Mouse (Mus musculus) hindbrain, postnatal 0 days (tissue): ENCODE results near the gene Hoxc9. TPM values are rescaled to one million over a fixed set of nuclear protein-coding genes. Genes with fewer than 3 reads are reported as not detected.

Experiments
- ATAC-seq: fragments of 200-750 bp; cut with Nextera tagmentation; 2 replicates; pipeline ENCODE4 v1.8.0; 2017; ENCODE audit warnings: mild to moderate bottlenecking, moderate TSS enrichment, moderate library complexity
- DNase-seq: peaks from one replicate; pipeline ENCODE4 v3.0.0-alpha.2; 2015; ENCODE audit warnings: low spot score
- H3K27ac ChIP-seq: fragments of 300-500 bp; sonication (generic); 2 replicates; pipeline ENCODE4 v1.5.1; 2014; ENCODE audit warnings: mild to moderate bottlenecking
- H3K27me3 ChIP-seq: fragments of 300-500 bp; sonication (generic); 2 replicates; pipeline ENCODE4 v1.6.1; 2014; ENCODE audit warnings: low read length, mixed read lengths; ENCODE audit not compliant: insufficient read depth
- H3K36me3 ChIP-seq: fragments of 300-500 bp; sonication (generic); 2 replicates; pipeline ENCODE4 v1.6.1; 2014; ENCODE audit warnings: low read length, mixed read lengths; ENCODE audit not compliant: insufficient read depth
- H3K4me1 ChIP-seq: fragments of 300-500 bp; sonication (generic); 2 replicates; pipeline ENCODE4 v1.6.1; 2014; ENCODE audit warnings: antibody characterized with exemption, low read length, mixed read lengths; ENCODE audit not compliant: insufficient read depth
- H3K4me2 ChIP-seq: fragments of 300-500 bp; sonication (generic); 2 replicates; pipeline ENCODE4 v1.6.1; 2014; ENCODE audit warnings: low read depth, mild to moderate bottlenecking, low read length, moderate library complexity, mixed read lengths
- H3K4me3 ChIP-seq: fragments of 300-500 bp; sonication (generic); 2 replicates; pipeline ENCODE4 v1.5.1; 2014; ENCODE audit warnings: low read length
- H3K9ac ChIP-seq: fragments of 300-500 bp; sonication (generic); replicated peaks from 2 replicates; pipeline ENCODE4 v1.6.1; 2014; ENCODE audit warnings: mild to moderate bottlenecking, low read length, moderate library complexity, mixed read lengths
- H3K9me3 ChIP-seq: fragments of 300-500 bp; sonication (generic); 2 replicates; pipeline ENCODE4 v1.6.1; 2016; ENCODE audit warnings: low read length, mixed read lengths
- CTCF ChIP-seq: IDR thresholded peaks from 2 replicates; pipeline ENCODE4 v1.5.1; 2016; ENCODE audit warnings: antibody characterized with exemption, control low read depth, low read depth
- WGBS: fragments of 180-500 bp; shearing (Covaris S2); extraction: QIAGEN DNeasy Blood & Tissue Kit; methylation state at CpG from one replicate; pipeline ENCODE4 v1.1.7; 2014; 5-methylcytosine and 5-hydroxymethylcytosine counted together
- polyA plus RNA-seq: library from polyadenylated mRNA; unstranded; fragments of >200 nt; fragmentation: Nextera tagmentation; extraction: Ambion mirVana; gene quantifications from 2 replicates; pipeline ENCODE4 v1.2.1, GENCODE M21; 2015
- total RNA-seq: library from RNA; depleted of rRNA; stranded (reverse); fragments of >200 nt; gene quantifications from 2 replicates; pipeline ENCODE4 v1.2.3, GENCODE M21; 2014

Gene Hoxc9
- total and polyA plus RNA-seq, 2 experiments from 2014 or later = not detected

DNA sequence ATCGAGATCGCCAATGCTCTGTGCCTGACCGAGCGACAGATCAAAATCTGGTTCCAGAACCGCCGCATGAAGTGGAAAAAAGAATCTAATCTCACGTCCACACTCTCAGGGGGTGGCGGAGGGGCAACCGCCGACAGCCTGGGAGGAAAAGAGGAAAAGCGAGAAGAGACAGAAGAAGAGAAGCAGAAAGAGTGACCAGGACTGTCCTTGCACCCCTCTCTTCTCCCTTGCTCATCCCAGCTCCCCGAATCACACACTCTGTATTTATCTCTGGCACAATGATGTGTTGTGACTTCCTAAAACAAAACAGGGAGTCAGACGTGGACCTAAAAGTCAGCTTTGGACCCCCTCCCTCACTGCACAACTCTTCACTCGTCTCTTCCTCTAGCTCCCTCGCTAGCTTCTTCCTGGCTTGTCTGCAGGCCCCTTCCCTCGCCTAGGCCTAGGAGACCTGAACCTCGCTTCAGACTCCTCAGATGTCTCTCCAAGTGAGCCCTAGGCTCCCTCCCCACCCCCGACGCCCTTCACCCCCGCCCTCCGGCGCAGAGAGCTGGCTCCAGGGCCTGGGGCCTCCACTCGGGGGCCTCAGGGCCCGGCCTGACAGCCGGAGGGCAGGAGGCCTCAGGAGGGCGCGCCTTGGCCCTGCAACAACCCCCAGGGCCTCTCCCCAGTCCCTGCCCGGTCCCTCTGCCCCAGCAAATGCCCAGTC lies 34.8 kb downstream of the Hoxc9 start:
- Histone ChIP-seq H3K4me3 (no peak overlapping the region), H3K4me1 (no peaks in the 10 kb centered on the region), H3K9me3 (no peaks in the 10 kb centered on the region), H3K27me3 (peaks cover 96% of the 10 kb centered on the region), H3K36me3 (no peaks in the 10 kb centered on the region), H3K4me2 (no peak overlapping the region), H3K9ac (no peak overlapping the region), H3K27ac (no peak overlapping the region)
- no peak for ATAC-seq
- TF ChIP-seq CTCF = no peak
- WGBS = 5% methylated on average over 28 of the region's 28 CpGs
- no peak for DNase-seq

DNA sequence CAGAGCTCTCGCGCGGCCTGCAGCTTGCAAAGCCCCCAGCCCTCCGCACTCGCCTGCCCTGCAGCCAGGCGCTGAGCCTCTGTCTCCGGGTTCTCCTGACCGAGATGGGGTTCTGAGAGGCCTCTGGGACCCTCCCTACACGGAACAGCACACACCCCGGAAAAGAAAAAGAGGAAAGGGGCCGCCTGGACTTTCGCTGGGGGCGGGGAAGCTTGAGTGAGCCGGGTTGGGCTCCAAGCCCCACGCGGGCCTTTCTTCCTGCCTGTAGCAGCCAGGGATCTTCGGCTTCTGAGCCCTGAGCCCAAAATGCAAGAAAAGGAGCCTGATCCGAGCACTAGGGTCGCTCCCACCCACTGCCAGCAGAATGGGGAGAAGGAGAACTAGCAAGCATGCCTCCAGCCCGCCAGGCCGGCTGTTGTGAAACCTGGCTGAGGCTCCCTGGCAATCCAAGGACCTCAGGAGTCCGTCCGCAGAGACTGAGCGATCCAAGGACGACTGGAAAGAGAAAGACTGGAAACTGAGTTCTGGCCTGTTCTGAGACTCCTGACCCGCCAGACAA lies 35.8 kb downstream of the Hoxc9 start:
- TF ChIP-seq CTCF = no peak
- peaks cover 96% of the 10 kb centered on the region for H3K27me3 ChIP-seq
- no peaks in the 10 kb centered on the region for H3K4me1 ChIP-seq
- no peak overlapping the region for H3K9ac ChIP-seq
- no peak for DNase-seq
- H3K9me3 ChIP-seq = no peaks in the 10 kb centered on the region
- WGBS = 14% methylated on average over 26 of the region's 26 CpGs
- no peak overlapping the region for H3K27ac ChIP-seq
- ATAC-seq = no peak
- H3K4me3 ChIP-seq = no peak overlapping the region
- no peaks in the 10 kb centered on the region for H3K36me3 ChIP-seq
- H3K4me2 ChIP-seq = no peak overlapping the region

DNA sequence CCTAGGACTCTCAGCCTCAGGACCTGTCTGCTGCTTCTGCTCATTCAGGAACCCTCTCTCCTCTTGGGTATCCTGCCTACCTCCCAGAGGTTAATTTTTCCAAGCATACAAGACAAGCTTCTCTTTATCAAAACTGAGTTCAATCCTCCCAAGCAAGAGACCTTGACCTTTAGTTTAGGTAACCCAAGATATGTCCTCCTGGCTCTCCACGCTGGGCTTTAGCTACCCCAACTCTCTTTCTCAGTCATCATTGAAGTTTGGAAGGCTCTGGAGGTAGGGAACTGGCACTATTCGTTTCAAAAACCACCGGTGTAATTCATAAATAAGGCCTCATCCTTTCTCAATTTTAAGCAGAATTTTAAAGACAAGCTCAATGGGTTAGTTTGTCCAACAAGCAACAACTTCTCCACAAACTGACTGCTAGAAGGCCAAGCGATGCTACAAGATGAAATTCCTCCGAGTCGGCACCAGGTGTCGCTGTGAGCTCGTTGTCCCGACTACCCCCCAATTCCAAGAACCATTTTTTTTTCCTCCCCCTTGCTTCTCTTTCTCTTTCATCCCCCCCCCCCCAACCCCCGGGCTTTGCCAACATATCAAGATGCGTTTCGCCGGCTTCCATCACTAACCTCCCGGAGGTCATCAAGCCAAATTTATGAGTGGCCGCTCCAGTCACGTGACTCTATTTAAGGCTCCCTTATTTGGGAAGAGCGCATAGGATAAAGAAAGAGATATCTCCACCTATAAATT lies 37.2 kb downstream of the Hoxc9 start:
- Histone ChIP-seq H3K4me3 (peak overlapping the region; percentile 27), H3K4me2 (peak overlapping the region; percentile 57), H3K27ac (no peak overlapping the region), H3K4me1 (no peaks in the 10 kb centered on the region), H3K27me3 (peaks cover 96% of the 10 kb centered on the region), H3K9ac (0 out of 2 replicates have a peak overlapping the region, but pooled peaks have one; percentile 33), H3K9me3 (no peaks in the 10 kb centered on the region), H3K36me3 (no peaks in the 10 kb centered on the region)
- no peak for ATAC-seq
- 3% methylated on average over 17 of the region's 17 CpGs for WGBS
- TF ChIP-seq CTCF = peak; percentile 82
- DNase-seq = peak; percentile 74

DNA sequence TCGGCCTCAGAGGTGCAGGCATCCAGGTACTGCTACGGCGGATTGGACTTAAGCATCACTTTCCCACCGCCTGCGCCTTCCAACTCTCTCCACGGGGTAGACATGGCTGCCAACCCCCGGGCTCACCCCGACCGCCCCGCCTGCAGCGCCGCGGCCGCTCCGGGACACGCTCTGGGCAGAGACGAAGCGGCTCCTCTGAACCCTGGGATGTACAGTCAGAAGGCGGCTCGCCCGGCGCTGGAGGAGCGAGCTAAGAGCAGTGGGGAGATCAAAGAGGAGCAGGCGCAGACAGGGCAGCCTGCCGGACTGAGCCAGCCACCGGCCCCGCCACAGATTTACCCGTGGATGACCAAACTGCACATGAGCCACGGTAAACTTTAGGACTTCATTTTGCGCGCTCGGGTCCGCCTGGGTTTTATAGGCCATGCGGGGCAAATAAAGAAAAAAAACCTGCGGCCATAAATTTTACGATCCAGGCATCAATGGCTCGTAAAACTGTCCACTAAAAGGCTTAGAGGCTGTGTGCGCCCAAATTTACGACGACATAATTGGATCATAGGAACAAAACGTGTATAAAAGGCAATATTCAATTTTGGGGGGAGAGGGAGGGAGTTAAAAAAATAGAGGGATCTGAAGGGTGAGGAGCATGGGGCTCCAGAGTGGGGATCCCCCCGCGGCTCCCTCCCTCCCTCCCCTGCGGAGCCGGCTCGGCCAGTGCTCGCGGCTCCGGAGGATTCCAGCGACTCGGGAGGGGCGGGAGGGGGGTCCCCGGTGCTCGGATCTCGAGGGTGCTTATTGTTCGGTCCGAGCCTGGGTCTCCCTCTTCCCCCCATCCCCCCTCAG lies 38.1 kb downstream of the Hoxc9 start:
- Histone ChIP-seq H3K36me3 (no peaks in the 10 kb centered on the region), H3K9me3 (no peaks in the 10 kb centered on the region), H3K27me3 (peaks cover 96% of the 10 kb centered on the region), H3K4me2 (peak overlapping the region; percentile 57), H3K9ac (peak overlapping the region; percentile 33), H3K4me3 (peak overlapping the region; percentile 27), H3K27ac (peak overlapping the region; percentile 36; the same call in 1 of the 2 replicates), H3K4me1 (no peaks in the 10 kb centered on the region)
- DNase-seq = no peak
- peak; percentile 69 for ATAC-seq
- under 1% methylated on average over 50 of the region's 57 CpGs for WGBS
- no peak for TF ChIP-seq CTCF

DNA sequence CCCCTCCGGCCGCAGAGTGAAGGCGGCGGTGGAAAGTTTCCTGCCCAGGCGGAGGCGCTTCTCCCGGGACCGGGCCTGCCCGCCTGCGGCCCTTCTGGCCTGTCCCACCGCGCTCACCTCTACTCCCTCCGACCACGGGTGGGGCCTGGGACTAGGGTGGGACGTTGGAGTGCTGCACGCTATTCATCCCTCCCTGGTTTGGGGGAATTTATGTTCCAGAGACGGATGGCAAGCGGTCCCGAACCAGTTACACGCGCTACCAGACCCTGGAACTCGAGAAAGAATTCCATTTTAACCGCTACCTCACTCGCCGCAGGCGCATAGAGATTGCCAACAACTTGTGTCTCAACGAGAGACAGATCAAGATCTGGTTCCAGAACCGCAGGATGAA lies 38.8 kb downstream of the Hoxc9 start:
- WGBS = 1% methylated on average over 26 of the region's 28 CpGs
- Histone ChIP-seq H3K4me3 (peak overlapping the region; percentile 27), H3K36me3 (no peaks in the 10 kb centered on the region), H3K4me2 (peak overlapping the region; percentile 57), H3K4me1 (no peaks in the 10 kb centered on the region), H3K9me3 (no peaks in the 10 kb centered on the region), H3K27ac (no peak overlapping the region), H3K27me3 (peaks cover 97% of the 10 kb centered on the region), H3K9ac (peak overlapping the region; percentile 33)
- ATAC-seq = 0 out of 2 replicates have a peak, but pooled peaks have one; percentile 13
- no peak for DNase-seq
- no peak for TF ChIP-seq CTCF
